Comparison of ENCODE assay signal across 19 mouse cellular contexts in genomic region chr12:14286676-14287075, GRCm38 (mm10).
DNase-seq lines count a peak whose midpoint lies in the region; ATAC-seq and TF ChIP-seq lines count a peak whose summit lies in the region.
"Had no signal": no experiment of that assay in that cellular context is flagged by ENCODE, and none has a peak within 500 bp of the region (broad histone marks: within the 10 kb centered on the region; RNA-seq: fewer than 3 reads in every experiment).

No protein-coding gene starts in this region.

- no peaks in the 10 kb centered on the region for H3K36me3 ChIP-seq in lung, postnatal 0 days (ENCODE audit: insufficient read depth, low read length)
- H3K36me3 ChIP-seq: heart, embryonic 13.5 days; liver, embryonic 12.5 days had no signal

- H3K27me3 ChIP-seq in lung, postnatal 0 days (replicated peaks; ENCODE audit: insufficient read depth, low read length) = no peaks in the 10 kb centered on the region
- H3K27me3 ChIP-seq: heart, embryonic 13.5 days; liver, embryonic 12.5 days had no signal

- peak; percentile 47 for ATAC-seq in lung, postnatal 0 days
- ATAC-seq: CD4-positive, CD25-positive, alpha-beta regulatory T cell, adult 4 months; forebrain, embryonic 16.5 days; liver, embryonic 12.5 days; liver, postnatal 0 days had no signal

- no peak overlapping the region for H3K4me3 ChIP-seq in lung, postnatal 0 days (ENCODE audit: low read depth, low read length)
- H3K4me3 ChIP-seq: heart, embryonic 13.5 days; liver, embryonic 12.5 days had no signal

- H3K27ac ChIP-seq in lung, postnatal 0 days (ENCODE audit: low read length) = no peak overlapping the region
- H3K27ac ChIP-seq: heart, embryonic 13.5 days; hindbrain, embryonic 14.5 days; liver, embryonic 12.5 days had no signal

- no peaks in the 10 kb centered on the region for H3K9me3 ChIP-seq in lung, postnatal 0 days (ENCODE audit: low read length)
- H3K9me3 ChIP-seq: heart, embryonic 13.5 days; liver, embryonic 12.5 days had no signal

- H3K4me1 ChIP-seq in lung, postnatal 0 days (ENCODE audit: insufficient read depth, low read depth, low read length) = no peaks in the 10 kb centered on the region
- H3K4me1 ChIP-seq: heart, embryonic 13.5 days; liver, embryonic 12.5 days had no signal

- no peak for TF ChIP-seq CTCF in lung, postnatal 0 days (IDR thresholded peaks at IDR 0.05)

- peak; percentile 4 for DNase-seq in kidney, adult 9 months
- DNase-seq in kidney, postnatal 14 days = no peak
- DNase-seq in lung, postnatal 0 days (ENCODE audit: low spot score) = peak; percentile 31
- no peak for DNase-seq in lung, postnatal 10 days
- peak; percentile 97 for DNase-seq in gonadal fat pad, adult 2 months (ENCODE audit: low read depth)
- no peak for DNase-seq in retina, embryonic 14.5 days (ENCODE audit: low spot score)
- no peak for DNase-seq in right cerebral cortex, postnatal 25 days
- DNase-seq: adrenal gland, postnatal 25 days; cerebellum, adult 8-10 months; heart, postnatal 10 days; liver, postnatal 0 days; retina, postnatal 1 day; right cerebral cortex, postnatal 14 days; thymus, postnatal 4 days had no signal

- TF ChIP-seq EP300 in lung, postnatal 0 days (IDR thresholded peaks at IDR 0.05) = no peak

- no peak overlapping the region for H3K9ac ChIP-seq in lung, postnatal 0 days (replicated peaks; ENCODE audit: low read depth)
- H3K9ac ChIP-seq: heart, embryonic 13.5 days; hindbrain, embryonic 14.5 days; liver, embryonic 12.5 days; liver, postnatal 0 days had no signal

- no peak overlapping the region for H3K4me2 ChIP-seq in lung, postnatal 0 days (replicated peaks; ENCODE audit: low read depth, low read length)
- H3K4me2 ChIP-seq: heart, embryonic 13.5 days; hindbrain, embryonic 14.5 days; liver, embryonic 12.5 days had no signal

- WGBS in lung, postnatal 0 days = 85% methylated on average over 1 of the region's 1 CpGs

Comparison
In these comparisons a context has a peak if more than half of its experiments do, and no peak if none do; other contexts are left out.
1. DNase-seq: peak in kidney, adult 9 months (single experiment), lung, postnatal 0 days (single experiment) and gonadal fat pad, adult 2 months (single experiment); none in kidney, postnatal 14 days (single experiment), lung, postnatal 10 days (single experiment), retina, embryonic 14.5 days (single experiment) and right cerebral cortex, postnatal 25 days (single experiment).